10 mouse cellular contexts compared by ENCODE assay signal in the genomic region with DNA sequence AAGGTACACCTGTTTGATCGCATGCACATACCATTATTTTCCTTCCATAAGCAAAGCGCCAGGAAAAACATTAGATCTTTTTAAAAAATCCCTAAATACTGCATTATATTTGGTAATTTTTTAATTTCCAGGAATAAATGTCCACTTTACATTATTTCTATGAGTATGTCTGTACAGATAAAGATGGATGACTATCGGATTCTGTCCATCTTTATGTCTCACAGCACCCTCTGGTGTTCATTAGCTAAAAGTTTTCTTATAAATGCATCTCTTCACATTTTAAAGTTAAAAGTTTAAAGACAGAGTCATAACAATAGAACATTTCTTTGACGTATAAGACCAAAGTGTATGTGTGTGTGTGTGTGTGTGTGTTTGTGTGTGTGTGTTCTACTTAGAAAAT.
A peak's percentile ranks its signal among the peaks of the same experiment; 100 is the strongest.
DNase-seq lines count a peak whose midpoint lies in the region; ATAC-seq and TF ChIP-seq lines count a peak whose summit lies in the region.
"Had no signal": no experiment of that assay in that cellular context is flagged by ENCODE, and none has a peak within 500 bp of the region (broad histone marks: within the 10 kb centered on the region; RNA-seq: fewer than 3 reads in every experiment).

No protein-coding gene starts in this region.

- peak; percentile 84 for TF ChIP-seq RAD21 in CH12.LX (IDR thresholded peaks at IDR 0.05; ENCODE audit: low read depth, low read length)

- no peaks in the 10 kb centered on the region for H3K36me3 ChIP-seq in CH12.LX (replicated peaks in 1 of 2; ENCODE audit: control insufficient read depth in 1 of 2, insufficient read depth in 1 of 2, low read length in 1 of 2)

- no peak overlapping the region for H3K27ac ChIP-seq in layer of hippocampus, adult 2 months
- H3K27ac ChIP-seq in CH12.LX (ENCODE audit: insufficient read depth, low read depth) = no peak overlapping the region
- H3K27ac ChIP-seq: embryonic facial prominence, embryonic 15.5 days; liver, embryonic 14.5 days had no signal

- in situ Hi-C loops in CH12.LX (cut with MboI; ENCODE audit: low pct_ligation_motif_present, low pct_unique_long_range_greater_than_20kb, low sequenced_read_pairs) = loop anchor here (10.0 kb wide), 1 partner anchor 155 kb away; no protein-coding TSS in a partner anchor

- DNase-seq in layer of hippocampus, adult 2 months (ENCODE audit: low spot score in 2 of 2) = no peak
- DNase-seq in layer of hippocampus, postnatal 10 days (ENCODE audit: low spot score in 2 of 2) = no peak
- DNase-seq in CH12.LX (ENCODE audit: extremely low read depth) (peak; percentile 38), R1 (ENCODE audit: low read depth, low spot score) (peak; percentile 31)
- DNase-seq in mesoderm, embryonic 11.5 days (ENCODE audit: low read depth, low spot score) = peak; percentile 19
- DNase-seq in spleen, postnatal 36 days (ENCODE audit: low spot score in 2 of 2) = no peak
- DNase-seq: kidney, postnatal 14 days had no signal

- dilution Hi-C loops in CH12.LX (cut with MboI; ENCODE audit: extremely low pct_ligation_motif_present, extremely low pct_unique_long_range_greater_than_20kb, low sequenced_read_pairs) = no loop called here

- no peak for TF ChIP-seq POLR2A in CH12.LX (IDR thresholded peaks at IDR 0.05; ENCODE audit: low read depth, low read length)

- no peak overlapping the region for H3K4me2 ChIP-seq in CH12.LX (ENCODE audit: insufficient read depth, low read depth, poor library complexity, severe bottlenecking)
- H3K4me2 ChIP-seq: embryonic facial prominence, embryonic 15.5 days had no signal

- H3K9ac ChIP-seq in CH12.LX (ENCODE audit: insufficient read depth, low read depth) = no peak overlapping the region
- H3K9ac ChIP-seq: embryonic facial prominence, embryonic 15.5 days; liver, embryonic 14.5 days had no signal

- H3K4me3 ChIP-seq in layer of hippocampus, adult 2 months = no peak overlapping the region
- H3K4me3 ChIP-seq in CH12.LX (replicated peaks in 1 of 3; ENCODE audit: low read depth in 2 of 3, low read length in 2 of 3, poor library complexity in 1 of 3) = no peak overlapping the region
- H3K4me3 ChIP-seq: embryonic facial prominence, embryonic 15.5 days had no signal

- TF ChIP-seq CTCF in layer of hippocampus, adult 2 months (conservative IDR thresholded peaks at IDR 0.05) = peak; percentile 78
- TF ChIP-seq CTCF in CH12.LX (conservative IDR thresholded peaks at IDR 0.05 in 1 of 2, IDR thresholded peaks at IDR 0.05 in 1 of 2; ENCODE audit: low read depth in 2 of 2, low read length in 2 of 2) = peak in 1 of 2 experiments; percentile 71; a peak in 2 of 4 replicates

- ATAC-seq in granulocyte monocyte progenitor cell, adult 5-6 weeks (replicated peaks; ENCODE audit: poor library complexity, severe bottlenecking) = no peak; the same call in 1 of the 2 replicates

- H3K79me2 ChIP-seq in CH12.LX (replicated peaks; ENCODE audit: control insufficient read depth, extremely low read depth, insufficient read depth, poor library complexity, severe bottlenecking) = no peaks in the 10 kb centered on the region

- no peak for TF ChIP-seq EP300 in CH12.LX (IDR thresholded peaks at IDR 0.05; ENCODE audit: low read length)

- H3K9me3 ChIP-seq in CH12.LX (replicated peaks; ENCODE audit: low read length) = no peaks in the 10 kb centered on the region
- H3K9me3 ChIP-seq: embryonic facial prominence, embryonic 15.5 days had no signal

- H3K27me3 ChIP-seq in CH12.LX (replicated peaks) = no peaks in the 10 kb centered on the region
- H3K27me3 ChIP-seq: embryonic facial prominence, embryonic 15.5 days had no signal

- no peaks in the 10 kb centered on the region for H3K4me1 ChIP-seq in CH12.LX (ENCODE audit: control insufficient read depth in 1 of 2, insufficient read depth in 2 of 2)
- H3K4me1 ChIP-seq: embryonic facial prominence, embryonic 15.5 days had no signal

TF ChIP-seq in CH12.LX, 34 proteins besides CTCF, POLR2A, EP300 and RAD21:
- no peak for TF ChIP-seq TBP (conservative IDR thresholded peaks at IDR 0.05; ENCODE audit: low read depth, low read length)
- peak; percentile 64 for TF ChIP-seq SMC3 (IDR thresholded peaks at IDR 0.05; ENCODE audit: low read depth, low read length)
- peak; percentile 21; the same call in 1 of the 2 replicates for TF ChIP-seq ZC3H11A (IDR thresholded peaks at IDR 0.05; ENCODE audit: low read depth, low read length)
- TF ChIP-seq E2F4 (IDR thresholded peaks at IDR 0.05; ENCODE audit: insufficient replicate concordance, low read depth, low read length) = no peak
- no peak for TF ChIP-seq MYC (IDR thresholded peaks at IDR 0.05; ENCODE audit: low read depth, low read length)
- TF ChIP-seq NRF1 (IDR thresholded peaks at IDR 0.05; ENCODE audit: low read depth, low read length) = no peak
- TF ChIP-seq SIN3A (IDR thresholded peaks at IDR 0.05; ENCODE audit: low read length) = no peak

Comparison
In these comparisons a context has a peak if more than half of its experiments do, and no peak if none do; other contexts are left out.
1. DNase-seq: peak in CH12.LX (single experiment), R1 (single experiment) and mesoderm, embryonic 11.5 days (single experiment); none in layer of hippocampus, adult 2 months (0 of 2), layer of hippocampus, postnatal 10 days (0 of 2) and spleen, postnatal 36 days (0 of 2).